Mouse (Mus musculus): ENCODE results near the gene Akr1b3.

Gene Akr1b3

GRCm38 (mm10) chr6:34331379-34331778 lies 14.1 kb upstream of the Akr1b3 start:
- DNase-seq (ENCODE audit: extremely low spot score, low read depth, low spot score) = no peak

- no peak for DNase-seq (ENCODE audit: extremely low spot score, low read depth, low spot score)
Measured at GRCm38 (mm10) chr6:34322121-34322520, 4.8 kb upstream of the Akr1b3 start.

GRCm38 (mm10) chr6:34318636-34319035 lies 1.4 kb upstream of the Akr1b3 start:
- DNase-seq (ENCODE audit: extremely low spot score, low read depth, low spot score) = no peak

- no peak for DNase-seq (ENCODE audit: extremely low spot score, low read depth, low spot score)
Measured at GRCm38 (mm10) chr6:34318172-34318571, 894 bp upstream of the Akr1b3 start.

GRCm38 (mm10) chr6:34313921-34314320 lies 3.4 kb downstream of the Akr1b3 start:
- DNase-seq (ENCODE audit: extremely low spot score, low read depth, low spot score) = no peak

GRCm38 (mm10) chr6:34313386-34313785 lies 3.9 kb downstream of the Akr1b3 start:
- no peak for DNase-seq (ENCODE audit: extremely low spot score, low read depth, low spot score)

GRCm38 (mm10) chr6:34310023-34310595 lies 7.2 kb downstream of the Akr1b3 start:
- no peak for DNase-seq (ENCODE audit: extremely low spot score, low read depth, low spot score)

- no peak for DNase-seq (ENCODE audit: extremely low spot score, low read depth, low spot score)
Measured at GRCm38 (mm10) chr6:34309526-34309925, 7.8 kb downstream of the Akr1b3 start.

- no peak for DNase-seq (ENCODE audit: extremely low spot score, low read depth, low spot score)
Measured at GRCm38 (mm10) chr6:34306797-34307196, 10.5 kb downstream of the Akr1b3 start.

- DNase-seq (ENCODE audit: extremely low spot score, low read depth, low spot score) = no peak
Measured at GRCm38 (mm10) chr6:34304675-34305241, 12.5 kb downstream of the Akr1b3 start.

- no peak for DNase-seq (ENCODE audit: extremely low spot score, low read depth, low spot score)
Measured at GRCm38 (mm10) chr6:34297055-34297454, 20.2 kb downstream of the Akr1b3 start.

- no peak for DNase-seq (ENCODE audit: extremely low spot score, low read depth, low spot score)
Measured at GRCm38 (mm10) chr6:34295437-34295836, 21.8 kb downstream of the Akr1b3 start.

GRCm38 (mm10) chr6:34292882-34293487 lies 24.3 kb downstream of the Akr1b3 start:
- peak; percentile 52 for DNase-seq (ENCODE audit: extremely low spot score, low read depth, low spot score)

- DNase-seq (ENCODE audit: extremely low spot score, low read depth, low spot score) = no peak
Measured at GRCm38 (mm10) chr6:34292196-34292881, 24.9 kb downstream of the Akr1b3 start.

- no peak for DNase-seq (ENCODE audit: extremely low spot score, low read depth, low spot score)
Measured at GRCm38 (mm10) chr6:34290681-34291080, 26.6 kb downstream of the Akr1b3 start.

GRCm38 (mm10) chr6:34290091-34290490 lies 27.2 kb downstream of the Akr1b3 start:
- no peak for DNase-seq (ENCODE audit: extremely low spot score, low read depth, low spot score)

GRCm38 (mm10) chr6:34288098-34288497 lies 29.2 kb downstream of the Akr1b3 start:
- no peak for DNase-seq (ENCODE audit: extremely low spot score, low read depth, low spot score)

GRCm38 (mm10) chr6:34286841-34287240 lies 30.4 kb downstream of the Akr1b3 start:
- DNase-seq (ENCODE audit: extremely low spot score, low read depth, low spot score) = no peak

GRCm38 (mm10) chr6:34278385-34278784 lies 38.9 kb downstream of the Akr1b3 start:
- no peak for DNase-seq (ENCODE audit: extremely low spot score, low read depth, low spot score)

GRCm38 (mm10) chr6:34277665-34278064 lies 39.6 kb downstream of the Akr1b3 start:
- DNase-seq (ENCODE audit: extremely low spot score, low read depth, low spot score) = peak; percentile 54

GRCm38 (mm10) chr6:34274346-34274745 lies 42.9 kb downstream of the Akr1b3 start:
- DNase-seq (ENCODE audit: extremely low spot score, low read depth, low spot score) = no peak

- DNase-seq (ENCODE audit: extremely low spot score, low read depth, low spot score) = no peak
Measured at GRCm38 (mm10) chr6:34273073-34273472, 44.2 kb downstream of the Akr1b3 start.

Data from hindlimb bud, embryonic 11.5 days (tissue).